Mouse (Mus musculus): ENCODE data around the gene Flnc.

DNA sequence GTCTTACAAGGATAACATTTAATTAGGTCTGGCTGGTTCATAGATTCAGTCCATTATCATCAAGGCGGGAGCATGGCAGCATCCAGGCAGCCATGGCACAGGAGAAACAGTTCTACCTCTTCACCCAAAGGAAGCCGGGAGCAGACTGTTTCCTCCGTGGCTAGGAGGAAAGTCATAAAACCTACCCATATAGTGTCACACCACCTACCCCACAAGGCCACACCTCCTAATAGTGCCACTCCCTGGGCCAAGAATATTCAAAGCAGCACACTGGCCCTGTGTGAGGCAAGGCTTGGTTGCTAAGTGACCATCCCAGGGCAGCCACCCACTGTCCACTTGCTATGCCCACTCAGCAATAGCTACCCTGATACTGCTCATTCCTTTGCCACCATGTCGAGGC lies 38.1 kb downstream of the Flnc start, which contains the start of gene Atp6v1fnb:
- no peak for TF ChIP-seq CTCF (IDR thresholded peaks at IDR 0.05; ENCODE audit: insufficient read depth, low read length)
- TF ChIP-seq POLR2A (IDR thresholded peaks at IDR 0.05; ENCODE audit: borderline replicate concordance, extremely low read depth, low read depth, low read length), result no peak
